Mouse (Mus musculus) liver, embryonic 14.5 days (tissue): ENCODE measurements at regions not wholly inside any gene's neighbourhood (a gene's known extent, or its start where the extent isn't known, plus 50 kb on each side); places are given as distances from the start of the nearest gene placed in this dataset.

Experiments used
- CTCF ChIP-seq: IDR thresholded peaks from 2 replicates; pipeline ENCODE4 v1.5.1; 2016; ENCODE audit warnings: antibody characterized with exemption, low read depth, control low read depth
- EP300 ChIP-seq: IDR thresholded peaks from 2 replicates; pipeline ENCODE4 v1.6.1; 2016; ENCODE audit warnings: antibody characterized with exemption, low read depth

- no peak for TF ChIP-seq CTCF
- no peak for TF ChIP-seq EP300
These were observed 89.5 kb upstream of the Kdm8 start for GRCm38 (mm10) chr7:125354956-125355355.
